Mouse (Mus musculus) heart, embryonic 14.5 days (tissue): ENCODE data around the gene Gpc4. TPM values are rescaled to one million over a fixed set of nuclear protein-coding genes. Genes with fewer than 3 reads are reported as not detected.

Experiments used
- ATAC-seq: fragments of 200-750 bp; cut with Nextera tagmentation; 2 replicates; pipeline ENCODE4 v1.8.0; 2017; ENCODE audit warnings: low read depth, moderate TSS enrichment; ENCODE audit not compliant: insufficient number of reproducible peaks, insufficient read depth, low FRiP score
- H3K27ac ChIP-seq, 2 experiments: fragments of 200-500 bp in 1 of 2; fragments of 300-500 bp in 1 of 2; sonication (generic) in 1 of 2; replicated peaks in 1 of 2; 2 replicates each; pipeline ENCODE4 v1.5.1; 2012 to 2014; ENCODE audit warnings: low read depth in 2 of 2, low read length in 2 of 2, control low read depth in 1 of 2, mild to moderate bottlenecking in 1 of 2, mixed read lengths in 1 of 2; ENCODE audit not compliant: control insufficient read depth in 1 of 2, insufficient read depth in 1 of 2
- H3K27me3 ChIP-seq: fragments of 300-500 bp; sonication (generic); 2 replicates; pipeline ENCODE4 v1.6.1; 2014; ENCODE audit warnings: mild to moderate bottlenecking, low read length, control low read depth; ENCODE audit not compliant: control insufficient read depth, insufficient read depth
- H3K36me3 ChIP-seq: fragments of 300-500 bp; sonication (generic); 2 replicates; pipeline ENCODE4 v1.6.1; 2014; ENCODE audit warnings: mild to moderate bottlenecking, control low read depth, low read length, mixed read lengths; ENCODE audit not compliant: control insufficient read depth, insufficient read depth
- H3K4me1 ChIP-seq, 2 experiments: fragments of 200-500 bp in 1 of 2; fragments of 300-500 bp in 1 of 2; sonication (generic) in 1 of 2; 2 replicates each; pipeline ENCODE4 v1.6.1; 2012 to 2014; ENCODE audit warnings: low read length in 2 of 2, control low read depth in 1 of 2, mixed read lengths in 1 of 2; ENCODE audit not compliant: control insufficient read depth in 2 of 2, insufficient read depth in 2 of 2
- H3K4me2 ChIP-seq: fragments of 300-500 bp; sonication (generic); 2 replicates; pipeline ENCODE4 v1.6.1; 2014; ENCODE audit warnings: mild to moderate bottlenecking, low read length
- H3K4me3 ChIP-seq, 2 experiments: fragments of 200-500 bp in 1 of 2; fragments of 300-500 bp in 1 of 2; sonication (generic) in 1 of 2; 2 replicates each; pipeline ENCODE4 v1.5.1; 2012 to 2014; ENCODE audit warnings: low read length in 2 of 2, mild to moderate bottlenecking in 2 of 2, control low read depth in 1 of 2, low read depth in 1 of 2, moderate library complexity in 1 of 2; ENCODE audit not compliant: control insufficient read depth in 1 of 2, insufficient read depth in 1 of 2
- H3K9ac ChIP-seq: fragments of 300-500 bp; sonication (generic); 2 replicates; pipeline ENCODE4 v1.6.1; 2014; ENCODE audit warnings: mild to moderate bottlenecking, low read length
- H3K9me3 ChIP-seq: fragments of 300-500 bp; sonication (generic); 2 replicates; pipeline ENCODE4 v1.6.1; 2016; ENCODE audit warnings: low read length, control low read depth; ENCODE audit not compliant: control insufficient read depth
- WGBS: fragments of 180-500 bp; shearing (Covaris S2); extraction: QIAGEN DNeasy Blood & Tissue Kit; methylation state at CpG from one replicate; pipeline ENCODE4 v1.1.7; 2014; 5-methylcytosine and 5-hydroxymethylcytosine counted together
- polyA plus RNA-seq: library from polyadenylated mRNA; unstranded; fragments of >200 nt; fragmentation: Nextera tagmentation; extraction: Ambion mirVana; gene quantifications from 2 replicates; pipeline ENCODE4 v1.2.1, GENCODE M21; 2014

Gpc4 gene
- polyA plus RNA-seq, 1 experiment from 2014 or later: 41.4 TPM

DNA sequence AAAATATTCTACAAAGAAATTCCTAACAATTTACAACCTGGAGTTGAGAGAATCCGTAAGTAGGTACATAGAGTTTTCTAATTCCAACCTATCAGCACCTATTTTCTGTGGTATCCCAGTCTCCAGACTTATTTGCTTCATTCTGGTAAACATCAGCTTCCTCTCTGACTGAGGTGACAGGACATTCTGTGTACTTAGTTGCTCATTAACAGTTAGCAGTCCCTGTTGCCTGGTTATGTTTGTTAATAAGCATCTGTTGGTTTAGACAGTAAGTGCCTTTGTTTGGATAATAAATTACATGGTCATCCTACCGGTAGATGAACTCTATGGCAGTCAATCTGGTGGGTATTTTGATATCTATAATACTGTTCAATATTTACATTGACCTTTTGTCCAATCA lies 92.6 kb downstream of the Gpc4 start:
- Histone ChIP-seq H3K4me1 (no peaks in the 10 kb centered on the region), H3K9me3 (no peaks in the 10 kb centered on the region), H3K4me2 (no peak overlapping the region), H3K27ac (no peak overlapping the region), H3K27me3 (no peaks in the 10 kb centered on the region), H3K36me3 (no peaks in the 10 kb centered on the region), H3K4me3 (no peak overlapping the region), H3K9ac (no peak overlapping the region)
- 68% methylated on average over 2 of the region's 2 CpGs for WGBS
- no peak for ATAC-seq

- ATAC-seq: no peak
- H3K9me3 ChIP-seq: no peaks in the 10 kb centered on the region
- no peak overlapping the region for H3K4me2 ChIP-seq
- no peak overlapping the region for H3K9ac ChIP-seq
- WGBS: 48% methylated on average over 13 of the region's 13 CpGs
- peaks cover 0 to 4% of the 10 kb centered on the region in 2 experiments; a peak in 1 of 4 replicates for H3K4me1 ChIP-seq
- H3K4me3 ChIP-seq: no peak overlapping the region
- H3K27me3 ChIP-seq: no peaks in the 10 kb centered on the region
- peaks cover 5% of the 10 kb centered on the region; the same call in 1 of the 2 replicates for H3K36me3 ChIP-seq
- no peak overlapping the region for H3K27ac ChIP-seq
These were observed 111.6 kb downstream of the Gpc4 start for GRCm38 (mm10) chrX:52053416-52053815.

GRCm38 (mm10) chrX:52052011-52052410 lies 113.0 kb downstream of the Gpc4 start:
- ATAC-seq: no peak
- no peaks in the 10 kb centered on the region for H3K27me3 ChIP-seq
- H3K9me3 ChIP-seq: no peaks in the 10 kb centered on the region
- no peak overlapping the region for H3K4me2 ChIP-seq
- H3K4me3 ChIP-seq: no peak overlapping the region
- H3K4me1 ChIP-seq: peaks cover 0 to 4% of the 10 kb centered on the region in 2 experiments; a peak in 1 of 4 replicates
- peaks cover 5% of the 10 kb centered on the region; the same call in 1 of the 2 replicates for H3K36me3 ChIP-seq
- H3K27ac ChIP-seq: no peak overlapping the region
- no peak overlapping the region for H3K9ac ChIP-seq
- WGBS: 28% methylated on average over 5 of the region's 5 CpGs

- Histone ChIP-seq H3K9me3 (no peaks in the 10 kb centered on the region), H3K27ac (no peak overlapping the region), H3K4me1 (peaks cover 0 to 4% of the 10 kb centered on the region in 2 experiments; a peak in 1 of 4 replicates), H3K36me3 (peaks cover 5% of the 10 kb centered on the region; the same call in 1 of the 2 replicates), H3K9ac (no peak overlapping the region), H3K4me3 (no peak overlapping the region), H3K27me3 (no peaks in the 10 kb centered on the region), H3K4me2 (no peak overlapping the region)
- ATAC-seq: no peak
- 70% methylated on average over 4 of the region's 4 CpGs for WGBS
These were observed 114.1 kb downstream of the Gpc4 start for GRCm38 (mm10) chrX:52050941-52051340.

GRCm38 (mm10) chrX:52039875-52040274 lies 125.2 kb downstream of the Gpc4 start:
- ATAC-seq: no peak
- Histone ChIP-seq H3K36me3 (no peaks in the 10 kb centered on the region), H3K27ac (no peak overlapping the region), H3K4me2 (no peak overlapping the region), H3K9ac (no peak overlapping the region), H3K9me3 (no peaks in the 10 kb centered on the region), H3K4me3 (no peak overlapping the region), H3K4me1 (no peaks in the 10 kb centered on the region), H3K27me3 (no peaks in the 10 kb centered on the region)
- WGBS: 24% methylated on average over 1 of the region's 1 CpGs

DNA sequence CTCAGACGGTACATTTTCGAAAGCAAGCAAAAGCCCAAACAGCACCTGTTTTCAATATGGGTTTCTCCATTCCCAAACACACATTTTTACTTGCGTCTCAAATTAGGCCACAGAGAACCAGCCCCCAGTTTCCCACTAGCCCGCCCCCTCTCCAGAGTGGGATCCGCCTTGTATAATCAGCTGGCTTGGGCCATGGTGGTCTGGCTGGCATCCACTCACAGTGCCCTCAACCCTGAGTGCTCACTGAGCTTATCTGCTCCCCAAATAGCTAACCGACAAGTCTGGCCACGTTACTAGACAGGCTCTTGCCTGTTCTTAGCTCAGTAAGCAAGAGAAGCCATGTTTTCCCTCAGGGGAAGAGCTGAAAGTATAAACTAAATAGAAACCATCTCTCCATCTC lies 134.9 kb downstream of the Gpc4 start:
- Histone ChIP-seq H3K9me3 (no peaks in the 10 kb centered on the region), H3K4me2 (no peak overlapping the region), H3K4me1 (peaks cover 5 to 6% of the 10 kb centered on the region in 2 experiments; a peak in 3 of 4 replicates), H3K27ac (no peak overlapping the region), H3K4me3 (no peak overlapping the region), H3K9ac (no peak overlapping the region), H3K36me3 (no peaks in the 10 kb centered on the region), H3K27me3 (no peaks in the 10 kb centered on the region)
- no peak for ATAC-seq
- WGBS: 63% methylated on average over 7 of the region's 7 CpGs

GRCm38 (mm10) chrX:52017660-52018059 lies 147.4 kb downstream of the Gpc4 start:
- Histone ChIP-seq H3K4me3 (no peak overlapping the region), H3K36me3 (no peaks in the 10 kb centered on the region), H3K9ac (no peak overlapping the region), H3K4me2 (no peak overlapping the region), H3K27me3 (no peaks in the 10 kb centered on the region), H3K4me1 (peaks cover 3 to 4% of the 10 kb centered on the region in 2 experiments; a peak in 2 of 4 replicates), H3K27ac (no peak overlapping the region), H3K9me3 (no peaks in the 10 kb centered on the region)
- WGBS: 50% methylated on average over 9 of the region's 9 CpGs
- no peak for ATAC-seq
